Mouse (Mus musculus) midbrain, embryonic 13.5 days (tissue): ENCODE measurements at regions not wholly inside any gene's neighbourhood (a gene's known extent, or its start where the extent isn't known, plus 50 kb on each side); places are given as distances from the start of the nearest gene placed in this dataset.

Experiments used
- ATAC-seq: fragments of 200-750 bp; cut with Nextera tagmentation; 2 replicates; pipeline ENCODE4 v1.8.0; 2017; ENCODE audit warnings: mild to moderate bottlenecking, moderate TSS enrichment, moderate library complexity
- H3K27ac ChIP-seq: fragments of 300-500 bp; sonication (generic); 2 replicates; pipeline ENCODE4 v1.5.1; 2015; ENCODE audit warnings: inconsistent platforms, mild to moderate bottlenecking, moderate library complexity
- H3K27me3 ChIP-seq: fragments of 300-500 bp; sonication (generic); 2 replicates; pipeline ENCODE4 v1.6.1; 2015; ENCODE audit warnings: mild to moderate bottlenecking, inconsistent platforms
- H3K36me3 ChIP-seq: fragments of 300-500 bp; sonication (generic); 2 replicates; pipeline ENCODE4 v1.6.1; 2015; ENCODE audit warnings: mild to moderate bottlenecking, inconsistent platforms
- H3K4me1 ChIP-seq: fragments of 300-500 bp; sonication (generic); replicated peaks from 2 replicates; pipeline ENCODE4 v1.6.1; 2015; ENCODE audit warnings: inconsistent platforms
- H3K4me2 ChIP-seq: fragments of 300-500 bp; sonication (generic); replicated peaks from 2 replicates; pipeline ENCODE4 v1.6.1; 2015; ENCODE audit warnings: moderate library complexity, mild to moderate bottlenecking, inconsistent platforms
- H3K4me3 ChIP-seq: fragments of 300-500 bp; sonication (generic); replicated peaks from 2 replicates; pipeline ENCODE4 v1.5.1; 2015; ENCODE audit warnings: mild to moderate bottlenecking, inconsistent platforms
- H3K9ac ChIP-seq: fragments of 300-500 bp; sonication (generic); replicated peaks from 2 replicates; pipeline ENCODE4 v1.6.1; 2015; ENCODE audit warnings: mild to moderate bottlenecking, inconsistent platforms
- H3K9me3 ChIP-seq: fragments of 300-500 bp; sonication (generic); 2 replicates; pipeline ENCODE4 v1.6.1; 2016; ENCODE audit warnings: mild to moderate bottlenecking, inconsistent platforms
- WGBS: fragments of 180-500 bp; shearing (Covaris S2); methylation state at CpG from one replicate; pipeline ENCODE4 v1.1.7; 2015; 5-methylcytosine and 5-hydroxymethylcytosine counted together

- Histone ChIP-seq H3K27ac (no peak overlapping the region), H3K4me2 (no peak overlapping the region), H3K36me3 (no peaks in the 10 kb centered on the region), H3K9me3 (no peaks in the 10 kb centered on the region), H3K27me3 (no peaks in the 10 kb centered on the region), H3K9ac (no peak overlapping the region), H3K4me1 (peaks cover 6% of the 10 kb centered on the region; the same call in 1 of the 2 replicates), H3K4me3 (no peak overlapping the region)
- WGBS: 84% methylated on average over 4 of the region's 4 CpGs
- ATAC-seq: no peak
Measured at GRCm38 (mm10) chr9:47962589-47962988, 199.2 kb upstream of the Nxpe4 start.

- Histone ChIP-seq H3K9me3 (no peaks in the 10 kb centered on the region), H3K27ac (no peak overlapping the region), H3K4me1 (0 out of 2 replicates have a peak, but pooled peaks cover 9% of the 10 kb centered on the region), H3K36me3 (no peaks in the 10 kb centered on the region), H3K4me2 (no peak overlapping the region), H3K9ac (no peak overlapping the region), H3K27me3 (0 out of 2 replicates have a peak, but pooled peaks cover 4% of the 10 kb centered on the region), H3K4me3 (no peak overlapping the region)
- WGBS: 57% methylated on average over 12 of the region's 12 CpGs
- 0 out of 2 replicates have a peak, but pooled peaks have one; percentile 24 for ATAC-seq
Measured at GRCm38 (mm10) chr9:47973130-47973529, 188.7 kb upstream of the Nxpe4 start.

DNA sequence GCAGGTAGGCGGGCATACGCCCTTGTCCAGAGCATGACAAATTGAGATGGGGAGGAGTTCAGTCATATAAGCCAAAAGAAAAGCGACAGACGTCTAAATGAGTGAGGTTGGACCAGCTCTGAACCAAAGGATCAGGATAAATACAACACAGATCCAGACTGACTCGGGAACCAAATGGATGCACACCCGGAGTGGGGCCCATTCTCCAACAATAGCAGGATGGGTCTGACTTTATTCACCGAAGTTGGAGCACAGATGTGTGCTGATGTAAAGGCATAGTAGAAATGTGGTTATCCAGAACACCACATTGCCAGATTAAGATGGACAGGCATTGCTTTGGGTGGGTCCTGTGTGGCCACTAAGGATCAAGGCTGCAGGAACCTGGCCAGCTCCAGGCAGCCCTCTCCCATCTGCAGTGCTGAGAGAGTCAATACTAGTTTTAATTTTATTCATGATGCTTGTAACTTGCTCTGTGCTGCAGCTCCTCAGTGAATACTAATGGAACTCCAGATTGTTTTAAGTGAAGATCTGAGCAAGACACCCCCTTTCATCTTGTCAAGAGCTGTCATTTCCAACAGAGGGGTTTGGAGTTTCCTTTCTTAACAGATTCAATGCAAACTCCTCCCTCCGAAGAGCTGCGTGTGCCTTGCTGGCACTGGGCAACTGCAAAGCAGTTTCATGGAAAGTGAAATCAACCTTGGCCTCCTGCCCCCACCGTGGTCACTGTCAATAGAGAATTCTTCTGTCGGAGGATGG, 176.3 kb upstream of the Nxpe4 start:
- no peak overlapping the region; the same call in 1 of the 2 replicates for H3K4me2 ChIP-seq
- peak; percentile 92 for ATAC-seq
- peaks cover 5% of the 10 kb centered on the region; the same call in 1 of the 2 replicates for H3K27me3 ChIP-seq
- no peak overlapping the region for H3K4me3 ChIP-seq
- peaks cover 15% of the 10 kb centered on the region for H3K4me1 ChIP-seq
- H3K9me3 ChIP-seq: no peaks in the 10 kb centered on the region
- no peak overlapping the region for H3K9ac ChIP-seq
- no peaks in the 10 kb centered on the region for H3K36me3 ChIP-seq
- 0 out of 2 replicates have a peak overlapping the region, but pooled peaks have one; percentile 25 for H3K27ac ChIP-seq
- WGBS: 45% methylated on average over 11 of the region's 11 CpGs

- no peak overlapping the region for H3K9ac ChIP-seq
- H3K4me3 ChIP-seq: no peak overlapping the region
- peaks cover 15% of the 10 kb centered on the region for H3K4me1 ChIP-seq
- H3K36me3 ChIP-seq: no peaks in the 10 kb centered on the region
- no peak overlapping the region for H3K27ac ChIP-seq
- peaks cover 3% of the 10 kb centered on the region; the same call in 1 of the 2 replicates for H3K27me3 ChIP-seq
- H3K4me2 ChIP-seq: no peak overlapping the region
- WGBS: 98% methylated on average over 4 of the region's 4 CpGs
- no peak for ATAC-seq
- H3K9me3 ChIP-seq: no peaks in the 10 kb centered on the region
Measured at GRCm38 (mm10) chr9:47987266-47987665, 174.6 kb upstream of the Nxpe4 start.

DNA sequence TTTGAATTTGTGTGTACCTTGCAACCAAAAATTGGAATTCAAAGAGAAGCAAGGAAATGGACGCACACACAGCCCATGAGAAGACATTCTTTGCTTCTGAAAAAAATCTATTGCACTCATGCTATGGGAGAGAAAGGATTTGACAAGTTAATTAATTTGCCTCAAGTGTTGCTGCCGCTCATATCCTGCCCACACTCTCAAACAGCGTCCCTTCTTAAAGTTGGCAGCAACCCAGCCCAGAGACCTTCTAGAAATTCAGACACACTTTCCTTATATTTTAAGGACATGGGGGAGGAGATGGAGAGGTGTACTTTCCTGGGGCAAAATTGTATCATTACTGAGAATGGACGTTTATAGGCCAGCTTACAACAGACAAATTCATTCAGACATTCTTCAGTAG, 167.2 kb upstream of the Nxpe4 start:
- H3K27me3 ChIP-seq: no peaks in the 10 kb centered on the region
- H3K4me2 ChIP-seq: no peak overlapping the region
- H3K9me3 ChIP-seq: no peaks in the 10 kb centered on the region
- H3K4me1 ChIP-seq: no peaks in the 10 kb centered on the region
- H3K9ac ChIP-seq: no peak overlapping the region
- no peak overlapping the region for H3K27ac ChIP-seq
- no peak overlapping the region for H3K4me3 ChIP-seq
- no peaks in the 10 kb centered on the region for H3K36me3 ChIP-seq
- no peak for ATAC-seq
- 71% methylated on average over 4 of the region's 4 CpGs for WGBS

DNA sequence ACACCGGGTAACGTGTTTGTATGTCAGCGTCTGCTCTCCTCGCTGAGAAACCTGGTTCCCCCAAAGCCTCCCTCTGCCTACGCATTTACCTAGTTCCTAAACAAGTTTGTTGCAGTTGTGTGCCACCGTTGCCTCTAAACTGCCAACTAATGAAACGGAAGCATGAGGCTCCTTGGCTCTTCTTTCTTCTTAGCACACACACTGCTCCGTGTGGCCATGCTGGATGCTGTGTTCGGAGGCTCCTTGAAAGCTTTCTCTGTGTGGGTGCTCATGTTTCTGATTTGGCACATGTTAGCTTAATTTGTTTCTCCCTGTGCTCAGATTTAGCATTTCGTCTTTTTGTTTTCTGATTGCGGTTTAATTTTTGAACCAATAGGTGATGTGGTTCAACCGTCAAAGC, 162.2 kb upstream of the Nxpe4 start:
- WGBS: 92% methylated on average over 12 of the region's 12 CpGs
- ATAC-seq: no peak
- Histone ChIP-seq H3K4me1 (no peaks in the 10 kb centered on the region), H3K36me3 (no peaks in the 10 kb centered on the region), H3K9ac (no peak overlapping the region), H3K27me3 (no peaks in the 10 kb centered on the region), H3K4me3 (no peak overlapping the region), H3K9me3 (no peaks in the 10 kb centered on the region), H3K27ac (no peak overlapping the region), H3K4me2 (no peak overlapping the region)

- Histone ChIP-seq H3K4me2 (no peak overlapping the region), H3K27ac (no peak overlapping the region), H3K36me3 (no peaks in the 10 kb centered on the region), H3K4me1 (no peaks in the 10 kb centered on the region), H3K9ac (no peak overlapping the region), H3K9me3 (no peaks in the 10 kb centered on the region), H3K27me3 (no peaks in the 10 kb centered on the region), H3K4me3 (no peak overlapping the region)
- WGBS: 96% methylated on average over 3 of the region's 3 CpGs
- no peak for ATAC-seq
Measured at GRCm38 (mm10) chr9:48029021-48029420, 132.8 kb upstream of the Nxpe4 start.

GRCm38 (mm10) chr9:48030839-48031238, 131.0 kb upstream of the Nxpe4 start:
- Histone ChIP-seq H3K27me3 (no peaks in the 10 kb centered on the region), H3K9ac (no peak overlapping the region), H3K36me3 (no peaks in the 10 kb centered on the region), H3K4me1 (no peaks in the 10 kb centered on the region), H3K4me3 (no peak overlapping the region), H3K4me2 (no peak overlapping the region), H3K9me3 (no peaks in the 10 kb centered on the region), H3K27ac (no peak overlapping the region)
- WGBS: 90% methylated on average over 3 of the region's 3 CpGs
- no peak for ATAC-seq

- Histone ChIP-seq H3K4me2 (no peak overlapping the region), H3K4me3 (no peak overlapping the region), H3K27me3 (no peaks in the 10 kb centered on the region), H3K4me1 (no peaks in the 10 kb centered on the region), H3K9me3 (no peaks in the 10 kb centered on the region), H3K9ac (no peak overlapping the region), H3K36me3 (no peaks in the 10 kb centered on the region), H3K27ac (no peak overlapping the region)
- ATAC-seq: no peak
Measured at GRCm38 (mm10) chr9:48035959-48036358, 125.9 kb upstream of the Nxpe4 start.

DNA sequence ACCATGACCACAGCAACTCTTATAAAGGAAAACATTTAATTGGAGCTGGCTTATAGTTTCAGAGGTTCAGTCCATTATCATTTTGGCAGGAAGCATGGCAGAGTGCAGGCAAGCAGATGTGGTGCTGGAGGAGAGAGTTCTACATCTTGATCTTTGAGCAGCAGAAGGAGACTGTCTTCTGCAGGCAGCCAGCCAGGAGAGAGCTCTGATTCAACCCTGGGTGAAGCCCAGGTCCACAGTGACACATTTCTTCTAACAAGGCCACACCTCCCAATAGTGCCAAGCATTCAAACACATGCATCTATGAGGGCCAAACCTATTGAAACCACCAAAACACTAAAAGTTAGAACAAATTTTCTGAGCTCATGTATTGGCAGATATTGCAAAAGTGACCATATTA, 117.0 kb upstream of the Nxpe4 start:
- H3K36me3 ChIP-seq: no peaks in the 10 kb centered on the region
- no peak overlapping the region for H3K4me2 ChIP-seq
- H3K27me3 ChIP-seq: no peaks in the 10 kb centered on the region
- ATAC-seq: no peak
- no peaks in the 10 kb centered on the region for H3K9me3 ChIP-seq
- H3K27ac ChIP-seq: no peak overlapping the region
- H3K9ac ChIP-seq: no peak overlapping the region
- H3K4me3 ChIP-seq: no peak overlapping the region
- no peaks in the 10 kb centered on the region for H3K4me1 ChIP-seq

DNA sequence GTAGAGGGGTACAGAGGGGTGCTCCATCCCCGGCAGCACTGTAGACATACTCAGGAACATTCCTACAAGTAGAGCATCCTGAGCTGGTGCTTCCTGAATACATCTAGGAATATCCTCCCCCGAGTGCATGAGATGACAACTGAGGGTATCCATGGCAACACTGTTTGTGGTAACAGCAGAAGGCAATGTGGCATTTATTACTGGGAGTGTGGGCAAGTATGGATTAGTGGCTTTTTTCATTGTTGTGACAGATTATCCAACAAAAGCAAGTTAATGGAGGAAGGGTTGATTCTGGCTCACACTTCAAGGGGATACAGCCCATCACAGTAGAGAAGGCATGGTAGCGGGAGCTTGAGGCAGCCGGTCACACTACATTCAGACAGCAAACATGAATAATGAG, 114.0 kb upstream of the Nxpe4 start:
- no peak for ATAC-seq
- H3K27me3 ChIP-seq: no peaks in the 10 kb centered on the region
- H3K36me3 ChIP-seq: no peaks in the 10 kb centered on the region
- WGBS: 57% methylated on average over 4 of the region's 4 CpGs
- no peaks in the 10 kb centered on the region for H3K4me1 ChIP-seq
- H3K27ac ChIP-seq: no peak overlapping the region
- no peaks in the 10 kb centered on the region for H3K9me3 ChIP-seq
- no peak overlapping the region for H3K9ac ChIP-seq
- H3K4me3 ChIP-seq: no peak overlapping the region
- H3K4me2 ChIP-seq: no peak overlapping the region

- H3K9me3 ChIP-seq: no peaks in the 10 kb centered on the region
- H3K4me1 ChIP-seq: peaks cover 10% of the 10 kb centered on the region; the same call in 1 of the 2 replicates
- H3K4me2 ChIP-seq: no peak overlapping the region
- H3K4me3 ChIP-seq: no peak overlapping the region
- no peak for ATAC-seq
- H3K27me3 ChIP-seq: no peaks in the 10 kb centered on the region
- no peak overlapping the region for H3K9ac ChIP-seq
- WGBS: 72% methylated on average over 4 of the region's 4 CpGs
- no peaks in the 10 kb centered on the region for H3K36me3 ChIP-seq
- H3K27ac ChIP-seq: no peak overlapping the region
Measured at GRCm38 (mm10) chr9:48053580-48053979, 108.2 kb upstream of the Nxpe4 start.

DNA sequence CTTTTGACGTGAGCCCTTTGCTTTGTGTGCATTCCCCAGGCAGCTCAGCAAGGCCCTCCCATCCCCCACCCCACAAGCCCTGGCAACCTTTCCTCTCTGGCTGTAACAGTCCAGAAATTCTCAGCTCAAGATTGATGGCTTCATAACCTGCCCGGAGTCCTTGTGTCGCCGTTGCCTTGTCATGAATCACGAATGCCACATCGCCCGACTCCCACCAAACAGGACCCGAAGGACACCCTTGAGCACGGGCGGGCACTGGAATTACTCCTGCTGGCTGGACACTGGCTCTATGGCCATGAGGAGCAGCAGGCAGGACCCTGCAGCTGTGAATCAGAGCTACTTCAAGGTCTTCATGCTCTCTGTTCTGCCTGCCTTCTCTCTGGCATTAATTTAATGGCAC, 106.6 kb upstream of the Nxpe4 start:
- ATAC-seq: no peak
- Histone ChIP-seq H3K9ac (no peak overlapping the region), H3K4me2 (no peak overlapping the region), H3K27me3 (no peaks in the 10 kb centered on the region), H3K4me3 (no peak overlapping the region), H3K27ac (no peak overlapping the region), H3K9me3 (no peaks in the 10 kb centered on the region), H3K4me1 (peaks cover 10% of the 10 kb centered on the region; the same call in 1 of the 2 replicates), H3K36me3 (no peaks in the 10 kb centered on the region)
- WGBS: 68% methylated on average over 10 of the region's 10 CpGs
